Mouse (Mus musculus): ENCODE measurements around the gene Vps51. TPM values are rescaled to one million over a fixed set of nuclear protein-coding genes. Genes with fewer than 3 reads are reported as not detected.
A peak's percentile ranks its signal among the peaks of the same experiment; 100 is the strongest.

Gene Vps51
- total RNA-seq (2014; rRNA removed) = 93.0 and 96.8 TPM in 2 replicates
- 78.6 and 93.7 TPM in 2 replicates for polyA plus RNA-seq (2015; fragmentation: Nextera tagmentation; extraction: Ambion mirVana)

DNA sequence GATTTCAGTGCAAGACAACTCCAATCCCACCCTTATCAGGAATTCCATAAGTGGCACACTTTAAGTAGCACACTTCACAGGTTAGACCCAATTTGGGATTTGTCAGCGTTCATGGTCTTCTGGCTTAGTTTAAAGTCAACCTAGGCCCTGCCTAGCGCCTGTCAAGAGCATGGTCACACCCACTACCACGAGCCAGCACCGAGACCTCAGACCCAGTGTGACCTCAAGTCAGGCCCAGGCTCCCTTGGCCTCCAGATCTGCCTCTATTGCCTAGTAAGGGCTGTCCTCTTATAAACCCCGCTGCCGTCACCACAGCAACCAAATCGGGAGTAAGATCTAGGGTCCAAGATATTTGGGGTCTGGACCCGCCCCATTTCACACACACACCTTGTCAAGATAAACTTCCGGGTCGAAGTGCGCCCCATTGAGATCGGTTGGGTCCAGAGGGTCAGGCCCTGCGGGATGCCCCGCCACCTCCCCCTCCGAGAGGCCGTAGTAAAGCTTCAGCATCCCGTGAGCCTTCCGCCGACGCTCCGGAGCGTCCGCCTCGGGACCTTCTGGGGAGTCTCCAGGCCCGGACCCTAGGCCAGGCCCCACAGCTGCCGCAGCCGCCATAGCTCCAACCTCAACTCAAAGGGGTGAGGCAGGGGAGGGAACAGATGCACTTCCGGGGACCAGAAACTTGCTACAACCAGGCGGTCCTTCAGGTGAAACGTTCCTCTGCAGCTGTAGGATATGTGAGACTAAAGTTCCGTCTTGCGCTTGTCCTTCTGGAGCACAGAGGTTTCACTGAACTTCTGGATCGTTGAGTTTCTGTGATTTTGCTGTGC lies at the start of gene Vps51:
TSS of gene Vps51 (minus strand) at position 668 of the 830 bp plus-strand sequence.
- no peaks in the 10 kb centered on the region for H3K9me3 ChIP-seq (ENCODE audit: low read length)
- H3K9ac ChIP-seq = peak within 1 kb of the TSS; percentile 68
- peaks cover 34% of the 10 kb centered on the region for H3K36me3 ChIP-seq (ENCODE audit: insufficient read depth)
- DNase-seq = peak; percentile 93
- H3K27me3 ChIP-seq (ENCODE audit: insufficient read depth, low read length) = no peaks in the 10 kb centered on the region
- TF ChIP-seq CTCF (IDR thresholded peaks at IDR 0.05; ENCODE audit: low read depth) = no peak
- WGBS = under 1% methylated on average over 33 of the region's 33 CpGs
- H3K27ac ChIP-seq (ENCODE audit: low read depth, low read length) = peak within 1 kb of the TSS; percentile 80
- peak; percentile 96 for ATAC-seq
- peak within 1 kb of the TSS; percentile 60 for H3K4me3 ChIP-seq (ENCODE audit: low read depth, low read length)
- H3K4me1 ChIP-seq (ENCODE audit: insufficient read depth) = peaks cover 7% of the 10 kb centered on the region; the same call in 1 of the 2 replicates
- H3K4me2 ChIP-seq (ENCODE audit: low read depth) = peak within 1 kb of the TSS; percentile 75

DNA sequence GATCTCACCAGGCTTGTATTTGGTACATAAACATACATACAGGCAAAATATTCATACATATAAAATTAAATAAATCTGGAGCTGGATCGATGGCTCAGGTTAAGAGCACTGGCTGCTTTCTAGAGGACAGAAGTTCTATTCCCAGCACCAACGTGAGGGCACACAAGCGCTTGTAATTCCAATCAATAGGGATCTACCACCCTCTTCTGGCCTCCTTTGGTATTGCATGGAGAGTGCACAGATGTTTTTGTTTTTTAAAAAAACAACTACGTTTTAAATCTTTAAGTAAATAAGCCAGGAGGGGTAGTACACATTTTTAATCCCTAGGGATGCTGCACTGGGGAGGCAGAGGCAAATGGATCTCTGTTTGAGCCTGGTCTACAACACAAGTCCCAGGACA lies 49.3 kb upstream of the Vps51 start:
- no peak overlapping the region for H3K9ac ChIP-seq
- 24% methylated on average over 4 of the region's 4 CpGs for WGBS
- H3K9me3 ChIP-seq (ENCODE audit: low read length) = no peaks in the 10 kb centered on the region
- no peaks in the 10 kb centered on the region; the same call in 1 of the 2 replicates for H3K4me1 ChIP-seq (ENCODE audit: insufficient read depth)
- no peak overlapping the region for H3K27ac ChIP-seq (ENCODE audit: low read depth, low read length)
- H3K36me3 ChIP-seq (ENCODE audit: insufficient read depth) = peaks cover 4% of the 10 kb centered on the region; the same call in 1 of the 2 replicates
- H3K4me3 ChIP-seq (ENCODE audit: low read depth, low read length) = no peak overlapping the region
- DNase-seq = peak; percentile 61
- no peak for ATAC-seq
- H3K4me2 ChIP-seq (ENCODE audit: low read depth) = no peak overlapping the region
- TF ChIP-seq CTCF (IDR thresholded peaks at IDR 0.05; ENCODE audit: low read depth) = peak; percentile 71
- no peaks in the 10 kb centered on the region for H3K27me3 ChIP-seq (ENCODE audit: insufficient read depth, low read length)

GRCm38 (mm10) chr19:6124898-6125297 lies 47.9 kb upstream of the Vps51 start:
- H3K36me3 ChIP-seq (ENCODE audit: insufficient read depth) = peaks cover 12% of the 10 kb centered on the region
- 71% methylated on average over 2 of the region's 2 CpGs for WGBS
- H3K27me3 ChIP-seq (ENCODE audit: insufficient read depth, low read length) = no peaks in the 10 kb centered on the region
- H3K9ac ChIP-seq = no peak overlapping the region
- no peaks in the 10 kb centered on the region for H3K9me3 ChIP-seq (ENCODE audit: low read length)
- ATAC-seq = no peak
- DNase-seq = no peak
- no peak for TF ChIP-seq CTCF (IDR thresholded peaks at IDR 0.05; ENCODE audit: low read depth)
- H3K4me3 ChIP-seq (ENCODE audit: low read depth, low read length) = no peak overlapping the region
- no peak overlapping the region for H3K4me2 ChIP-seq (ENCODE audit: low read depth)
- no peak overlapping the region for H3K27ac ChIP-seq (ENCODE audit: low read depth, low read length)
- no peaks in the 10 kb centered on the region; the same call in 1 of the 2 replicates for H3K4me1 ChIP-seq (ENCODE audit: insufficient read depth)

GRCm38 (mm10) chr19:6123330-6123729 lies 46.3 kb upstream of the Vps51 start:
- no peak overlapping the region for H3K4me3 ChIP-seq (ENCODE audit: low read depth, low read length)
- DNase-seq = no peak
- H3K36me3 ChIP-seq (ENCODE audit: insufficient read depth) = peaks cover 12% of the 10 kb centered on the region
- TF ChIP-seq CTCF (IDR thresholded peaks at IDR 0.05; ENCODE audit: low read depth) = no peak
- H3K4me1 ChIP-seq (ENCODE audit: insufficient read depth) = peaks cover 8% of the 10 kb centered on the region; the same call in 1 of the 2 replicates
- no peaks in the 10 kb centered on the region for H3K27me3 ChIP-seq (ENCODE audit: insufficient read depth, low read length)
- no peak for ATAC-seq
- H3K27ac ChIP-seq (ENCODE audit: low read depth, low read length) = no peak overlapping the region
- H3K4me2 ChIP-seq (ENCODE audit: low read depth) = no peak overlapping the region
- 63% methylated on average over 8 of the region's 8 CpGs for WGBS
- no peaks in the 10 kb centered on the region for H3K9me3 ChIP-seq (ENCODE audit: low read length)
- no peak overlapping the region for H3K9ac ChIP-seq

- no peak overlapping the region for H3K4me3 ChIP-seq (ENCODE audit: low read depth, low read length)
- H3K9me3 ChIP-seq (ENCODE audit: low read length) = no peaks in the 10 kb centered on the region
- WGBS = 44% methylated on average over 19 of the region's 19 CpGs
- ATAC-seq (no peak), DNase-seq (no peak)
- no peaks in the 10 kb centered on the region for H3K27me3 ChIP-seq (ENCODE audit: insufficient read depth, low read length)
- peaks cover 12% of the 10 kb centered on the region for H3K36me3 ChIP-seq (ENCODE audit: insufficient read depth)
- no peak overlapping the region for H3K9ac ChIP-seq
- peaks cover 15% of the 10 kb centered on the region for H3K4me1 ChIP-seq (ENCODE audit: insufficient read depth)
- no peak for TF ChIP-seq CTCF (IDR thresholded peaks at IDR 0.05; ENCODE audit: low read depth)
- H3K4me2 ChIP-seq (ENCODE audit: low read depth) = no peak overlapping the region
- H3K27ac ChIP-seq (ENCODE audit: low read depth, low read length) = no peak overlapping the region
Observed at GRCm38 (mm10) chr19:6121761-6122160, 44.7 kb upstream of the Vps51 start.

GRCm38 (mm10) chr19:6118677-6119185 lies 41.7 kb upstream of the Vps51 start:
- DNase-seq (no peak), ATAC-seq (peak; percentile 26)
- WGBS = 0% methylated on average over 8 of the region's 8 CpGs
- H3K27ac ChIP-seq (ENCODE audit: low read depth, low read length) = peak overlapping the region; percentile 92
- peaks cover 34% of the 10 kb centered on the region for H3K36me3 ChIP-seq (ENCODE audit: insufficient read depth)
- H3K27me3 ChIP-seq (ENCODE audit: insufficient read depth, low read length) = no peaks in the 10 kb centered on the region
- peak overlapping the region; percentile 90 for H3K4me2 ChIP-seq (ENCODE audit: low read depth)
- H3K9me3 ChIP-seq (ENCODE audit: low read length) = no peaks in the 10 kb centered on the region
- H3K4me1 ChIP-seq (ENCODE audit: insufficient read depth) = peaks cover 15% of the 10 kb centered on the region
- H3K9ac ChIP-seq = peak overlapping the region; percentile 91
- TF ChIP-seq CTCF (IDR thresholded peaks at IDR 0.05; ENCODE audit: low read depth) = no peak
- H3K4me3 ChIP-seq (ENCODE audit: low read depth, low read length) = peak overlapping the region; percentile 76

Data from forebrain, postnatal 0 days (tissue).